Mouse (Mus musculus) frontal cortex, adult (tissue): ENCODE data around the gene 1700069L16Rik.

Experiments used
- ATAC-seq: cut with Nextera tagmentation; 2 replicates; pipeline ENCODE4 v1.9.2; 2017; ENCODE audit warnings: mild to moderate bottlenecking, moderate library complexity, mixed read lengths; ENCODE audit not compliant: low TSS enrichment

1700069L16Rik gene

DNA sequence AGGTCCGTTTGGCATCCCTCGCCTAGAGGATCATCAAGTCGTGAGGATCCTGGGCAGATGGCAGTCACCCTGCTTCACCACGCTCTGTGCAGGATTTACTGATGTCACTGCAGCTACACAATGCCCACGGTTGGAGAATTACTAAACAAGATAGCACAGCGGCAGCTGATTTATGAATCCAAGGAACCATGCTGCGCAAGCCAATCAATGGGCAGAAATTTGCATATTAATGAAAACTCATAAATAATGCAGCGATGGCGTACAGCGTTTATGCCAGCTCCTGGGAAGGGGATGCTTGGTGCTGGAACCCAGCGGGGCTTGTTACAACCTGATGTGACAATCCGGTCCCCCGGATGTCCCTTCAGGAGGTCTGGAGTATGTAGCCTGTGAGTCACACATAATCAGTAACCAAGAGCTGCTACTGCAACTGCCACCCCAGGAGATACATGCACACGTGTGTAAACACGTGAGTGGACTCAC is 34.5 kb downstream of the 1700069L16Rik start:
- ATAC-seq, result no peak

GRCm38 (mm10) chr5:113687514-113687913 is 37.1 kb downstream of the 1700069L16Rik start:
- no peak for ATAC-seq

DNA sequence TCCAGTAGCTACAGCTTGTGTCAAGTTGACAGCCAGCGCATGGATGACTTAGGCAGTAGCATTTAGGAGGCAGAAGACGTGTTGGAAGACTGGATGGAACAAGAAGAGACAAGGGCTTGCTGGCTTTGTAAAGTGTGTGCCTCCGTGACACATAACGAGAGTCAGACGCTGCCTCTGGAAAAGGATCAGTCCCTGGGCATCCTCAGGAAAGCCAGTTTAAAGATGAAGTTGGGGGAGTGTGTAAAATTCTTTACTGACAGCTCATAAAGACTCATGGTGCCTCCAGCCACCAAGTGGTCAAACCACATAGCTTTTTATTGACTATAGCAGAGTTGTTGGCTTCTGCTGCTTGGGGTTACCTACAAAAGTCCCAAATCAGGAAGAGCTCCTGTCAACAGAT is 39.1 kb downstream of the 1700069L16Rik start:
- no peak for ATAC-seq

- no peak for ATAC-seq
Measured at GRCm38 (mm10) chr5:113683246-113683645, 41.3 kb downstream of the 1700069L16Rik start.

GRCm38 (mm10) chr5:113682472-113682871 is 42.1 kb downstream of the 1700069L16Rik start:
- ATAC-seq, result no peak

- no peak for ATAC-seq
Measured at GRCm38 (mm10) chr5:113681219-113681618, 43.4 kb downstream of the 1700069L16Rik start.

DNA sequence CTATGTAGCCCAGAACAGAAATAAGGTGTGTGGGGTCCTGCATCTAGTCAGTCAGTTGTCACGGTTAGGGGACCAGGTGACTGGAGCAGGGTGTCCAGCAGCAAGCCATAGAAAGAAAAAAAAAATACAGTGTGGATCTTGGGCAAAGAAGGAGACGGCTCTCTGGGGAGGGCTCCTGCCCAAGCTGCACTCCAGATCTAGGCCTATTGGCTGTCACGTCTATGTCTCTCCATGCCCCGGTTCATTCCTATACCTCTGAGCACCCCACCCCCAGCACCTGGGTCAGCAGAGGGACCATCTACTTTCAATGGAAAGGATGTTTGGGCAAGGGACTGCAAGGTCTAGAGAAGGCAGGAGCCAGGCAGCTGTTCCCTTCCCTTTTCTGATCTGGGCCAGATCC is 45.1 kb downstream of the 1700069L16Rik start:
- ATAC-seq, result no peak

DNA sequence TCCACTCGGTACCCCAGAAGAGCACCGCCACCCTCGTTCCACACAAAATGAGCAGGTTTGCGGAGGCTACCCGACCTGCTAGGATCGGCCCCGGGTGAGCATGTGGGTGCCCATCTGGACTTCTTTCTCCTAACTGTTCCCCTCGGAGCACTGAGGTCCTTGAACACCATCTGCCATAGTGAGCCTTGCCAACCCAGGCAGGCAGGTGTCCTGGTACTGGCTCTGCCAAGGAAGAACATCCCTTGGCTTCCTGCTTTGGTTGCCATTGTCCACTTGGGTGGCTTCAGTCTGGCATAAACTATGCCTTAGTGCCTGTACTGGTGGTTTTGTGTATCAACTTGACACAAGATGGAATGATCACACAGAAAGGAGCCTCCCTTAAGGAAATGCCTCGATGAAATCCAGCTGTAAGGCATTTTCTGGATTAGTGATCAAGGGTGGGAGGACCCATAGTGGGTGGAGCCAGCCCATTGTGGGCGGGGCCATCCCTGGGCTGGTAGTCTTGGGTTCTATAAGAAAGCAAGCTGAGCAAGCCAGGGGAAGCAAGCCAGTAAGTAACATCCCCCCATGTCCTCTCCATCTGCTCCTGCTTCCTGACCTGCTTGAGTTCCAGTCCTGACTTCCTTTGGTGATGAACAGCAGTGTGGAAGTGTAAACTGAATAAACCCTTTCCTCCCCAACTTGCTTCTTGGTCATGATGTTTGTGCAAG is 45.7 kb downstream of the 1700069L16Rik start:
- ATAC-seq, result no peak

GRCm38 (mm10) chr5:113677541-113677940 is 47.0 kb downstream of the 1700069L16Rik start:
- ATAC-seq, result no peak

DNA sequence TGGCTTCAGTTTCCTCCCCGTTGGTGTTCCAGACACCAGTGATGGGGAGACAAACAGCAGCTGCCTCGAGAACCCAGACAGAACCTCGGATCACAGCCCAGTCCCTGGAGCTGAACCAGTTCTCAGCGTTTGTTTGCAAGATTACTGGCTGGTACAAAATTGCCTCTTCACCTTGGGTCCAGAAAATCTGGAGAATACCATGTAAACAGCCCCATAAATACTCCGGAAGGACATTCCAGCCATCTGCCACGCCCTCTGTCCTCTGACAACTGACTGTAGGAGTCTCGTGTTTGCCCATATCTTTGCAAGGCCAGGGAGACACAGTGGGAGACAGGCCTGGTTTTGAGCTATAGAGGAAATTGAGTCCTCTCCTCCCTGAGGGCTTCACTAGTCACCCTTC is 49.7 kb downstream of the 1700069L16Rik start:
- no peak for ATAC-seq

GRCm38 (mm10) chr5:113672456-113672855 is 52.1 kb downstream of the 1700069L16Rik start:
- peak; percentile 67; the same call in 1 of the 2 replicates for ATAC-seq

- no peak for ATAC-seq
Measured at GRCm38 (mm10) chr5:113670597-113670996, 54.0 kb downstream of the 1700069L16Rik start.

- no peak for ATAC-seq
Measured at GRCm38 (mm10) chr5:113670110-113670509, 54.5 kb downstream of the 1700069L16Rik start.

GRCm38 (mm10) chr5:113664629-113665195 is 59.9 kb downstream of the 1700069L16Rik start:
- ATAC-seq, result no peak

- ATAC-seq, result no peak
Measured at GRCm38 (mm10) chr5:113664127-113664526, 60.4 kb downstream of the 1700069L16Rik start.

GRCm38 (mm10) chr5:113660872-113661271 is 63.7 kb downstream of the 1700069L16Rik start:
- ATAC-seq, result no peak

DNA sequence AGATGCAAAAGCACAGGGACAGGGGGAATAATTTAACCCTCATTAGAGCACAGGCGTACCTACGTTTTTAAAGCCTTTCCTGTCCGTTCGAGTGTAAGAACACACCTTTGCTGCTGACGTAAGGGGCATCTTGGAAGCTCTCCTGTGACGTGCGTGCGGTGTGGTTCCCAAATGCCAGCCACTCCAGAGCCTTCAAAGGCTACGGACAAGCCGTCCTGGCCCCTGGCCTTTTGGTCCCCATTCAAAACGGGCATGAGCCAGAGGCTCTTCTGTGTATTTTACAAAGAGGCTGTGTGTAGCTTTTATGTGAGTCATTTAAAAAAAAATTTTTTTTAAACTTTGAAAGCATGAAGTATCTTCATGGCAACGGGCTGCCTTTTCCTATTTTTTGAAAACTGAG is 69.8 kb downstream of the 1700069L16Rik start:
- no peak for ATAC-seq

GRCm38 (mm10) chr5:113654206-113654605 is 70.4 kb downstream of the 1700069L16Rik start:
- ATAC-seq, result no peak

DNA sequence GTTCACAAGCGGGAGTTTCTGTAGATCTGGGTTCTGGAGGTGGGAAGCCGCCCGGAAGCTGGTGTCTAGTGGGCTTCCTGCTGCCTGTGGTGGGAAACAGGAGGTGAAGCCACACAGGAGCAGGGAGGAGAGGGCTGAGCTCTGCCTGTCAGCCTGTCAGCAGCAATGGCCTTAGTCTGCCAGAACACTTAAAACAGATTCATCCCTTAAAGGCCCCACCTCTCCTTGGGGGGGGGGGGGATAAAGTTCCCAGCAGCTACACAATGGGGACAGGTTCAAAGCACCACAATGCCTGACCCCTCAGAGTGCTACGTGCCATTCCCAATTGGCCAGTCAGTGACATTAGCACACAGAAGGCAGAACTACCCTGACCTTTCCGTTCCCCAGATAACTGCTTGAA is 72.4 kb downstream of the 1700069L16Rik start:
- no peak for ATAC-seq

DNA sequence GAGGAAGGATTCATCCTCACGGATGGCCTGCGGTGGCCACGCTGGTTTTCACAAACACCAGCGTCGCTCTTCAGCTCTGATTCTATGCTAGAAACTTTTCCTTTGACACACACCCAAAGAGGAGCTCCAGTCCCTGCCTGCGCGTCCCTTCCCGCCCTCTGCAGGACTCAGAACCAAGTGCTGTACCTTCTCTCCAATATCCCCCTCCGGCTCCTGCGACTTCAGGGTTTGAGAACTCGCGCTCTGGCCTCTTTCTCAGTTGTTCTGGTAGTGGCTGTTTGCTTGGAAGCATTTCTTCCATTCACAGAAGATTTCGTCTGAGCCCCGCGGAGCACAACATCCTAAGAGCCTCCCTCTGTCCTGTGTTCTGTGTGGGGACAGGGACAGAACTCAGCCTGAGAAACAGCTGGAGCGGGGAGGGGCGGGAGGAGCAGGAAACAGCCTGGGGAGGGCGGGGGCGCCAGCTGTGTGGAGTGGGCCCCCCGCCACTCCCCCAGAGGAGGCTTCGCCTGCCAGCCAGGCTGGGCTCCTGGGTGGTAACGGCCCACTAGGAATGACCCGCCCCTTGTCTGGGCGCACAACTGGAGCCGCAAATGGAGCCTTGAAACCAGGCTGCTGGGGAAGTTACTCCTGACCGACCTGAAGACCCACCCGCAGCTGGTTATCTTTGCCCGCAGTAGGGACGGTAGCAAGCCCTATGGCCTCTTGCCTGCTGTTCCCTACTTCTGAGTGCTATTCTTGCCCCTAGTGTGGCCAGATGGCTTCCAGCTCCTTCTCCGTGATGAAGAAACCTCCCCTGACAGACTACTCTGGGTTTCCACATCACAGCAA is 74.3 kb downstream of the 1700069L16Rik start, which contains the start of gene Cmklr1:
TSS of gene Cmklr1 (minus strand) at position 392 of the 831 bp plus-strand sequence.
- no peak for ATAC-seq

DNA sequence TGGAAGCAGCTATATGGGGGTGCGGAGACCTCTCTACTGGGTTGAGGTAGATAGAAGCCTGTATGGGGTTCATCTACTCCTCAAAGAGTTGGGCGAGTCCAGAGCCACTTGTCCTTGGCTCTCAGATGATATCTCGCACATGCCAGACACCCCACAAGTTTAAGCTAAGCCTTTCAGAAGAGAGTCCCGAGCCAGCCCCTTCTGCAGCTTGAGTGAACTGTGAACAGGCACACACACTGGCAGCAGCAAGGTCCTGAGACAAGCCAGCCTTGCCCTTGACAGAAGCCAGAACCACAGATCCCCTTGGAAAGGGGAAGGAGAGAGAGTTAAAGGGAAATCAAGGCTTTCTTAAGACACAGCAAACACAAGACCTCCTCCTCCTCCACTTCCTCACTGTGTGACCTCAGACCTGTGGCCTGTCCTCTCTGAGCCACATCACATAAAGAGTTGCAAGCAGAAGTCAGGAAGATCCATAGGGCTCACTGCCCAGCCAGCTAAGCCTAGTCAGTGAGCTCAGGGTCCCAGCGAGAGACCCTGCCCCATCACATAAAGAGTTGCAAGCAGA is 75.8 kb downstream of the 1700069L16Rik start:
- no peak for ATAC-seq

DNA sequence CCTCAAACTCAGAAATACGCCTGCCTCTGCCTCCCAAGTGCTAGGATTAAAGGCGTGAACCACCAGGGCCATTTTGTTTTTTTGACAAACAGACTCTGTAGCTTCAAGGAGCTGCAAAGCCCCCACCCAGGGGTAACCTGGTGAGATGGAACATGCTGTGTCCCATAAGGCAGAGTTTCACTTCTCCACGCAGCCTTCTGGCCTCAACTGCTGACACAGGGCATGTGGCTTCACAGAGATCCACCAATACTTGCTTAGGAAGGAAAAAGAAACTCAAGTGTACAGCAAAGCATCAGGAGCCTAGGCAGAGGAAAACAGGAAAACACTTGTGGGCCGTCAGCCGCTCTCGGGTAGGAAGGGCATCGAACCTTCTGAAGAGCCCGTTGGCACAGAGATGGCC is 77.4 kb downstream of the 1700069L16Rik start:
- no peak for ATAC-seq
